Mouse (Mus musculus) liver (tissue): ENCODE measurements around the gene Spcs3.

Source experiments
- DNase-seq: peaks from one replicate; pipeline ENCODE4 v3.0.0-alpha.2; 2020; ENCODE audit warnings: mixed read lengths

Spcs3 gene

GRCm38 (mm10) chr8:54529382-54530296, at the start of gene Spcs3, which contains the start of gene Asb5:
Gene Spcs3 (minus strand): TSS chr8:54529998.
Gene Asb5 (plus strand): TSS chr8:54529580.
- DNase-seq: peak; percentile 97

GRCm38 (mm10) chr8:54570618-54571609, 41.1 kb upstream of the Spcs3 start:
- no peak for DNase-seq

- no peak for DNase-seq
Observed at GRCm38 (mm10) chr8:54567168-54567567, 37.4 kb upstream of the Spcs3 start.

- no peak for DNase-seq
Observed at GRCm38 (mm10) chr8:54565603-54566260, 35.9 kb upstream of the Spcs3 start.

GRCm38 (mm10) chr8:54565181-54565580, 35.4 kb upstream of the Spcs3 start:
- DNase-seq: no peak

- DNase-seq: no peak
Observed at GRCm38 (mm10) chr8:54562137-54562536, 32.3 kb upstream of the Spcs3 start.

- DNase-seq: no peak
Observed at GRCm38 (mm10) chr8:54554921-54555320, 25.1 kb upstream of the Spcs3 start.

- DNase-seq: no peak
Observed at GRCm38 (mm10) chr8:54550026-54550574, 20.3 kb upstream of the Spcs3 start.

GRCm38 (mm10) chr8:54548383-54548782, 18.6 kb upstream of the Spcs3 start:
- DNase-seq: no peak

GRCm38 (mm10) chr8:54541331-54541730, 11.5 kb upstream of the Spcs3 start:
- DNase-seq: no peak

GRCm38 (mm10) chr8:54537285-54537684, 7.5 kb upstream of the Spcs3 start:
- no peak for DNase-seq

- no peak for DNase-seq
Observed at GRCm38 (mm10) chr8:54535172-54535571, 5.4 kb upstream of the Spcs3 start.

GRCm38 (mm10) chr8:54528571-54528970, 1.2 kb downstream of the Spcs3 start:
- no peak for DNase-seq

- no peak for DNase-seq
Observed at GRCm38 (mm10) chr8:54526700-54527099, 3.1 kb downstream of the Spcs3 start.

GRCm38 (mm10) chr8:54525606-54526005, 4.2 kb downstream of the Spcs3 start:
- peak; percentile 46 for DNase-seq

GRCm38 (mm10) chr8:54520516-54520915, 9.3 kb downstream of the Spcs3 start:
- DNase-seq: no peak

GRCm38 (mm10) chr8:54518756-54519460, 10.9 kb downstream of the Spcs3 start:
- DNase-seq: no peak

GRCm38 (mm10) chr8:54512200-54512599, 17.6 kb downstream of the Spcs3 start:
- DNase-seq: peak; percentile 11

- peak; percentile 25 for DNase-seq
Observed at GRCm38 (mm10) chr8:54511791-54512190, 18.0 kb downstream of the Spcs3 start.

GRCm38 (mm10) chr8:54509221-54509721, 20.5 kb downstream of the Spcs3 start:
- DNase-seq: peak; percentile 20

- peak; percentile 20 for DNase-seq
Observed at GRCm38 (mm10) chr8:54508814-54509213, 21.0 kb downstream of the Spcs3 start.

- no peak for DNase-seq
Observed at GRCm38 (mm10) chr8:54508096-54508456, 21.7 kb downstream of the Spcs3 start.
